In genomic region chr11:36832855-36833254, GRCm38 (mm10) we compare ENCODE assay signal across 19 mouse cellular contexts.
"Had no signal": no experiment of that assay in that cellular context is flagged by ENCODE, and none has a peak within 500 bp of the region (broad histone marks: within the 10 kb centered on the region; RNA-seq: fewer than 3 reads in every experiment).

No protein-coding gene starts in this region.

- H3K9ac ChIP-seq: hindbrain, embryonic 15.5 days; limb, embryonic 12.5 days; limb, embryonic 15.5 days; liver, embryonic 14.5 days; liver, postnatal 0 days; lung, embryonic 14.5 days; midbrain, embryonic 12.5 days; midbrain, embryonic 15.5 days; neural tube, embryonic 12.5 days; neural tube, embryonic 15.5 days; stomach, embryonic 15.5 days had no signal

- H3K4me3 ChIP-seq: hindbrain, embryonic 15.5 days; limb, embryonic 12.5 days; limb, embryonic 15.5 days; midbrain, embryonic 12.5 days; midbrain, embryonic 15.5 days; neural tube, embryonic 12.5 days; neural tube, embryonic 15.5 days; stomach, embryonic 15.5 days had no signal

- H3K9me3 ChIP-seq: hindbrain, embryonic 15.5 days; limb, embryonic 12.5 days; limb, embryonic 15.5 days; midbrain, embryonic 12.5 days; midbrain, embryonic 15.5 days; neural tube, embryonic 12.5 days; neural tube, embryonic 15.5 days; stomach, embryonic 15.5 days had no signal

- H3K4me2 ChIP-seq: hindbrain, embryonic 15.5 days; limb, embryonic 12.5 days; limb, embryonic 15.5 days; liver, embryonic 11.5 days; lung, embryonic 14.5 days; midbrain, embryonic 12.5 days; midbrain, embryonic 15.5 days; neural tube, embryonic 12.5 days; neural tube, embryonic 15.5 days; stomach, embryonic 15.5 days had no signal

- H3K36me3 ChIP-seq: hindbrain, embryonic 15.5 days; limb, embryonic 12.5 days; limb, embryonic 15.5 days; midbrain, embryonic 12.5 days; midbrain, embryonic 15.5 days; neural tube, embryonic 12.5 days; neural tube, embryonic 15.5 days; stomach, embryonic 15.5 days had no signal

- H3K27ac ChIP-seq: hindbrain, embryonic 15.5 days; limb, embryonic 12.5 days; limb, embryonic 15.5 days; liver, embryonic 14.5 days; macrophage; midbrain, embryonic 12.5 days; midbrain, embryonic 15.5 days; neural tube, embryonic 12.5 days; neural tube, embryonic 15.5 days; stomach, embryonic 15.5 days had no signal

- ATAC-seq: liver, postnatal 0 days; lung, postnatal 0 days; midbrain, embryonic 15.5 days had no signal

- DNase-seq: left cerebral cortex, postnatal 4 days; liver, postnatal 0 days; lung, embryonic 14.5 days; retina, postnatal 1 day; right cerebral cortex, postnatal 25 days; spleen, adult 18-20 months; thymus, postnatal 25 days had no signal

- H3K27me3 ChIP-seq: hindbrain, embryonic 15.5 days; limb, embryonic 12.5 days; limb, embryonic 15.5 days; midbrain, embryonic 12.5 days; midbrain, embryonic 15.5 days; neural tube, embryonic 12.5 days; neural tube, embryonic 15.5 days; stomach, embryonic 15.5 days had no signal

- H3K4me1 ChIP-seq: hindbrain, embryonic 15.5 days; limb, embryonic 12.5 days; limb, embryonic 15.5 days; midbrain, embryonic 12.5 days; midbrain, embryonic 15.5 days; neural tube, embryonic 12.5 days; neural tube, embryonic 15.5 days; stomach, embryonic 15.5 days had no signal
